Mouse (Mus musculus) cortical plate, adult 2 months (tissue): ENCODE results near the gene Fam222a.

Experiments used
- CTCF ChIP-seq: fragments of 200-500 bp; IDR thresholded peaks from 2 replicates; pipeline ENCODE4 v1.5.1; 2011; ENCODE audit warnings: mild to moderate bottlenecking, control low read depth, low read length; ENCODE audit not compliant: insufficient read depth; ENCODE audit errors: extremely low read depth
- POLR2A ChIP-seq: fragments of 200-500 bp; IDR thresholded peaks from 2 replicates; pipeline ENCODE4 v1.6.1; 2011; ENCODE audit warnings: mild to moderate bottlenecking, low read length, control low read depth; ENCODE audit not compliant: insufficient read depth; ENCODE audit errors: extremely low read depth

DNA sequence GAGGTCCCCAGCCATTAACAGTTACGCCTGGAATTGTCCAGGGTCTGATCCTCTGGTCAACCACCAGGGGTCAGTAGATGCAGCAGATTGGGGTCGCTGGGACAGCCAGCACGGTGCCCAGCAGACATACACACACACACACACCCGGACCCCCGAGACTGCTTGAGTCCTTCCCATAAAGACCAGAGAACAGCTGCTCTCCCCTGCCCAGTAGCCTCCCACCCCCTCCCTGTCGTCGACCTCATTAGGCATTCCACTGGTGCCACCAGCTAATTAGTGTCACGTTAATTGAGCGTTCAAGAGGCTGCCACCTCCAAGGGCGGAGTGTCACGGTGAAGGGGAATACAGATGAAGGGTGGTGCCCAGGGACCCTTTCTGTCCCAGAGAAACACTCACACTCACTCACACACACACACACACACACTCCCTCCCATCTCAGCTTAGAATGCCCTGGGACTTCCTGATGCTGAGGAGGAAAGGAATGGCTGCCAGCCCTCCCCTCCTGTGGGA, 37.0 kb downstream of the Fam222a start:
- TF ChIP-seq CTCF (peak; percentile 35), POLR2A (no peak)
